Mouse (Mus musculus) retina, adult 2 months (tissue): ENCODE results near the gene Zfp113.
"Not testable (repeated sequence)": the region's sequence is repeated elsewhere in the genome, so short reads cannot be mapped to it uniquely, and the experiment has no call there.

Experiments
- DNase-seq: peaks from one replicate; pipeline ENCODE4 v3.0.0-alpha.2; 2012; ENCODE audit warnings: low read depth, low spot score

The Zfp113 gene

DNA sequence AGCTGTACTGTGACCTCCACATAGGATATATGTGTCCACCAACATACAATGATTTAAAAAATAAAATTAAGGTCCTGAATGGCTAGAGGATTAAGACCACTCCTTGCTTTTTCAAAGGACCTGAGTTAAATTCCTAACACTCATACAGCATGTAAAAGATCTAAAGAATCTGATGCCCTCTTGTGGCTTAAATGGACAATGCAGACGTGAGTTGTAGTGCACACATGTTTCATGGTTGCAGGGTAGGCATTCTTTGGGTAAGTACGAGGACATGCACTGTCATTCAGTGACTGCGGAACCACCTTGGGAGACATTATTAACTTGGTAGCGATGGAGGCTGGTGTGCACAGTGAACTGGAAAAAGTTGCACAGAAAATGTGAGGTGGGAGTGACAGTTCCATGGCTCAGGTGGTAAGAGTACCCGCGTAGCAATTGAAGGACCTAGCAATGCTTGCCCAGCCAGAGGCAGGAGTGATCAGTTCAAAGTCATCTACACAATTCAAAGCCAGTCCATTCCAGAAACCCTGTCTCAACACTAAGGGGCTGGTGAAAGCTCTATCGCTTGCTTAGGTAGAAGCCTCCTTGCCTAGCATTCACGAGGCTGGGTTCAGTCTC lies 17.5 kb downstream of the Zfp113 start:
- DNase-seq, result no peak

DNA sequence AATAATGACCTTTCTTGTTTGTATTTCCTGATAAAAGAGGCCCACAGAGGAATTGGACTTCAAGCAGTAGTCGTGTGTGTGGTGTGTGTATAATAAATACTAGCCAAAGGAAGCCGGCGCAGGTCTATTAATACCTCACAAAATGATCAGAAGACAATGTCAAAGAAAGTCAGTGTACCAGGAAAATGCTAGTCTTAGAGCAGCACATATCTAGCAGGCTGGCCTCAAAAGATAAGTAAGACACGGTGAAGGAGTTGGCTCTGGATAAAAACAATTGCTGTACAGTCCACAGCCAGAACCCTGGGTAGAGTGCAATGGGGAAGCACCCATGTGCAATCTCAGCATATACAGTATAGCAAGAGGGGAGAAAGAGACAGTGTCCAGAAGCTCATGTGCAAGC lies 18.3 kb downstream of the Zfp113 start:
- no peak for DNase-seq

GRCm38 (mm10) chr5:138132425-138133064 lies 23.0 kb downstream of the Zfp113 start:
- DNase-seq, result no peak

- no peak for DNase-seq
Measured at GRCm38 (mm10) chr5:138118041-138118440, 37.5 kb downstream of the Zfp113 start.

DNA sequence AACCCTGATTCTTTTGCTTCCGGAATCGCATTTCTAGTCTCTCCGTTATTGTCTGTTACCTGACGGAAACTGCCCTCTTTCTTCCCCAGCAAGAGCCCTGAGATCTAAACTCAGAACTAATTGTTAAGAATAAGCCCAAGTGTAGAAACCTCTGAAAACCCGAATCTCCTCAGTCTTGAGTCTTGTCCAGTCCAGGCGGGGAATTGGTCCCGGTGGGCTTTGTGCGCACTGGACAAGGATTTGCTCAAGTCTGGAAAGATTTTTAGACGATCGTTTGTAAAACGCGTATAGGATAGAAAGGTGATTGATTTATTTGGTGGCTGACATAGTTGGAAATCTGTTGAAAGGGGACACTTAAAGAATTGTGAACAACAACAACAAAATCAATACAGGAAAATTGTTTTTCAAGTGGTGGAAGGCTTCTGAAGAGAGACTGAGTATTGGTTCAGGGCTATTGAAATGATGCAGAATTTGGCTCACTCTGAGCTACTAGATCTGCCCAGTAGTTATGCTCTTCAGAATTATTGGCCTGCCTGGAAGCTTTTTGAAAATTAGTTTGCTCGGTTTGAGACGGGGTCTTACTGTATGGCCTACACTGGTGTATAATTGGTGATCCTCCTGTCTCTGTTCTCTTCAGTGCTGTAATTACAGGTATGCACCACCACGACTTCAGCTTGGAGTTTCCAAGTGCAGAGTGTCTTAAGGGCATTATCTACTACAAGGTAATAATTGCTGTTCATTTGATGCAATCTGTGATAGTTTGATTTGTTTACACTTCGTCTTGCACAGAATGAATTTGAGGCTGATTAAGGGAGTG lies 38.1 kb downstream of the Zfp113 start:
- no peak for DNase-seq

DNA sequence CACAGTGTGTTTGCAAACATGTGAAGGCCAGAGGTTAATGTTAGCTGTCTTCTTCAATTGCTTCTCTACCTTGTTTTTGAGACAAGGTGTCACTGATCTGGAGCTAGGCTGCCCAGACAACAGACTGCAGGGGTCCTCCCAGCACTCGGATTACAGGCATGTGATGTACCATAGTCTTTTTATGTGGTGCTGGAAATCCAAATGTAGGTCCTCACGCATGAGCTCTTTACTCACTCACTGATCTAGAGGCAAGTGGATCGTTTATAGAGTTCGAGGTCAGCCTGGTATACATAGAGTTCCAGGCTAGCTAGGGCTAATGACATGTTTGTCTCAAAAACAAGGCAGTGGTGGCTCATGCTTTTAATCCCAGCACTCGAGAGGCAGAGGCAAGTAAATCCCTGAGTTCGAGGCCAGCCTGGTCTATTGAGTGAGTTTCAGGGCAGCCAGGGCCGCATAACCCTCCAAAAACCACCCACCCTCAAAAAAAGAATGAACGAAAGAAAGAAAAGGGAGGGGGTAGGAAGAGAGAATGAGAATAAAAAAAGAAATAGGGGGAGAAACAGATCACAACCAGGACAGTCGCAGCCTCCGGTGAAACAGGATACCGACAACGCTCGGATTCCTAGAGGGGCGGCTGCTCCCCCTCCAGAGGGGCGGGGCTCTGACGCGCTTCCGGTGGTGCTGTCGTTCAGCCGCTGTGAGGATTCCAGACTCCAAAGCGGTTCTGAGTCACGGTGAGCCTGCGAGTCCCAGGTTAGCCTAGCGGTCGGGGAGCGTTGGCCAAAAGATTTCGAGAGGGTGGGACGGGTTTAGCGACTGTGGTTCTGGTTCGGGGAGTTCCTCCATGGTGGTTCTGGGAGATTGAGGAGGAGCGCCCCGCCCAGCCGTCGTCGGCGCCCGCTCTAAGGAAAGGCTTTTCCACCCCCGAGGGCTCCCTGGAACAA lies 39.0 kb downstream of the Zfp113 start, which contains the start of gene Zscan21:
Gene Zscan21 (plus strand): TSS at position 649 of the 944 bp plus-strand sequence.
- peak; percentile 83 for DNase-seq

- not testable (repeated sequence) for DNase-seq
Measured at GRCm38 (mm10) chr5:138109847-138110396, 45.6 kb downstream of the Zfp113 start.

GRCm38 (mm10) chr5:138107130-138107529 lies 48.4 kb downstream of the Zfp113 start:
- DNase-seq, result no peak

- no peak for DNase-seq
Measured at GRCm38 (mm10) chr5:138104976-138105375, 50.6 kb downstream of the Zfp113 start.

- no peak for DNase-seq
Measured at GRCm38 (mm10) chr5:138094474-138094873, 61.1 kb downstream of the Zfp113 start.

- no peak for DNase-seq
Measured at GRCm38 (mm10) chr5:138092771-138093170, 62.8 kb downstream of the Zfp113 start.

DNA sequence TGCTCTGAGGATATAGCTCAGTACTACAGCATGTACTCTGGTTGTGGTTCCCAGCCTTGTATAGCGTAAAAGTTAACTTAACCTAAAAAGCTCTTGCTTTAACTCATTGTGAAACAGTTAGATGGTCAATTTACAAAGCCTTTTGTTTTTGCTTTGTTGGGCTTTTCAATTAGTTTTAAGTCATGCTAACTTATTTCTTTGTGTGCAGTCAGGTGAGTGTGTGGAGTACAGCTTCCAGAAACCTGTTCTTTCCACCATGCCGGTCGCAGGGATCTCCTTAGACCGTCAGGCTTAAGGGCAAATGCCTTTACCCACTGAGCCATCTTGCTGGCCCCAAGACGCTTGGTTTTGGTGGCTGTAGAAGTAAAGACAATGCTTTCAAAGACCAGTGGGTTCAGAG lies 64.8 kb downstream of the Zfp113 start:
- DNase-seq, result no peak

DNA sequence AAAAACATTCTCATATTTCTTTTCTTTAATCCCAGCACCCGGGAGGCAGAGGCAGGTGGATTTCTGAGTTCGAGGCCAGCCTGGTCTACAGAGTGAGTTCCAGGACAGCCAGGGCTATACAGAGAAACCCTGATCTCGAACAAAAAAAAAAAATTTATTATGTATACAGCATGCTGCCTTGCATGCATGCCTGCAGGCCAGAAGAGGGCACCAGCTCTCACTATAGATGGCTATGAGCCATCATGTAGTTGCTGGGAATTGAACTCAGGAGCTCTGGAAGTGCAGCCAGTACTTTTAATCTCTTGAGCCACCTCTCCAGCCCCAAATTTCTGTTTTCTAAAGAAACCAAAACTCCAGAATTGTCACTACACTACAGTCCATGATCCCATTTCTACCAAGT lies 65.3 kb downstream of the Zfp113 start:
- DNase-seq, result no peak
